Mouse (Mus musculus) liver, embryonic 16.5 days (tissue): ENCODE data around the gene Negr1. TPM values are rescaled to one million over a fixed set of nuclear protein-coding genes. Genes with fewer than 3 reads are reported as not detected.
"Not testable (repeated sequence)": the region's sequence is repeated elsewhere in the genome, so short reads cannot be mapped to it uniquely, and the experiment has no call there.

Experiments
- ATAC-seq: fragments of 200-750 bp; cut with Nextera tagmentation; 2 replicates; pipeline ENCODE4 v1.8.0; 2017; ENCODE audit warnings: low read depth, mild to moderate bottlenecking, moderate number of reproducible peaks, moderate library complexity
- H3K27ac ChIP-seq: fragments of 300-500 bp; sonication (generic); 2 replicates; pipeline ENCODE4 v1.5.1; 2014; ENCODE audit warnings: mild to moderate bottlenecking, low read length
- H3K27me3 ChIP-seq: fragments of 300-500 bp; sonication (generic); 2 replicates; pipeline ENCODE4 v1.6.1; 2014; ENCODE audit warnings: low read depth, low read length, mixed read lengths; ENCODE audit not compliant: control insufficient read depth, insufficient read depth
- H3K36me3 ChIP-seq: fragments of 300-500 bp; sonication (generic); 2 replicates; pipeline ENCODE4 v1.6.1; 2014; ENCODE audit warnings: mild to moderate bottlenecking; ENCODE audit not compliant: control insufficient read depth, insufficient read depth
- H3K4me1 ChIP-seq: fragments of 300-500 bp; sonication (generic); 2 replicates; pipeline ENCODE4 v1.6.1; 2014; ENCODE audit warnings: low read depth, low read length, mixed read lengths; ENCODE audit not compliant: control insufficient read depth
- H3K4me2 ChIP-seq: fragments of 300-500 bp; sonication (generic); 2 replicates; pipeline ENCODE4 v1.6.1; 2014; ENCODE audit warnings: low read depth, low read length, mixed read lengths
- H3K4me3 ChIP-seq: fragments of 300-500 bp; sonication (generic); 2 replicates; pipeline ENCODE4 v1.5.1; 2014; ENCODE audit warnings: low read depth, mild to moderate bottlenecking, low read length
- H3K9ac ChIP-seq: fragments of 300-500 bp; sonication (generic); 2 replicates; pipeline ENCODE4 v1.6.1; 2014; ENCODE audit warnings: low read depth, low read length
- H3K9me3 ChIP-seq: fragments of 300-500 bp; sonication (generic); replicated peaks from 2 replicates; pipeline ENCODE4 v1.6.1; 2016; ENCODE audit warnings: low read length; ENCODE audit not compliant: control insufficient read depth
- WGBS: fragments of 180-500 bp; shearing (Covaris S2); extraction: QIAGEN DNeasy Blood & Tissue Kit; methylation state at CpG from one replicate; pipeline ENCODE4 v1.1.7; 2014; ENCODE audit not compliant: insufficient replicate concordance; 5-methylcytosine and 5-hydroxymethylcytosine counted together
- polyA plus RNA-seq: library from polyadenylated mRNA; unstranded; fragments of >200 nt; fragmentation: Nextera tagmentation; extraction: Ambion mirVana; gene quantifications from 2 replicates; pipeline ENCODE4 v1.2.1, GENCODE M21; 2015

The Negr1 gene
- polyA plus RNA-seq, 1 experiment from 2014 or later = 0.04 TPM

DNA sequence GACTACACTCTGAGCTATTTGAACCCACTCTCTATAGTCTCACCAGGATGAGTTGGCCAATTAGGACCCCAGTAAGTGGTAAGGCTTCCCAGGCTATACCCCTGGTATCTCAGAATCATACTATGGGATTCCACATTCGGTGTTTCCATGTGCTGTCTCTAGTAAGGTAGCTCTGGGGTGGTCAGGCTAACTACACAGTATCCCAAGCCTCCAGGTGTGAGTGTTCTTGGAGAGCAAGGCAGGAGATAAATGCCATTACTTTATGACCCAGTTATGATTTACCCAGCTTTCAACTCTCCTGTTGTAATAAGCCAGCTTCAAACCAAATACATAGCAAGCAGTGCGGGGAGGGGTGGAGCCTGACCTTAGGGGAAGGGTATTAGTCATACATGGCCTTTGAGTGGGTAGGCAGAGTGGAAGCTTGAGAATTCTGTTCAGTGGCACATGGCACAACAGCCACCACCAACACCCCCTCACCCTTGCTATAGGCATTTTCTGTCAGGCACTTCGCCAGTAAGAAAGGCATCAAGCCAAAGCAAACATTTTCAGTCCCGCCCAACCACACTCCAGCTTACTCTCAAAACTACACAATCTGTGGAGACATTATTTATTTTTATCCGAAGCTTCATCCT lies 437.7 kb downstream of the Negr1 start:
- peak; percentile 48; the same call in 1 of the 2 replicates for ATAC-seq
- 50% methylated on average over 5 of the region's 5 CpGs for WGBS
- Histone ChIP-seq H3K9me3 (no peaks in the 10 kb centered on the region), H3K9ac (no peak overlapping the region), H3K27ac (no peak overlapping the region), H3K36me3 (no peaks in the 10 kb centered on the region), H3K4me2 (no peak overlapping the region), H3K27me3 (no peaks in the 10 kb centered on the region), H3K4me1 (no peaks in the 10 kb centered on the region; the same call in 1 of the 2 replicates), H3K4me3 (no peak overlapping the region)

DNA sequence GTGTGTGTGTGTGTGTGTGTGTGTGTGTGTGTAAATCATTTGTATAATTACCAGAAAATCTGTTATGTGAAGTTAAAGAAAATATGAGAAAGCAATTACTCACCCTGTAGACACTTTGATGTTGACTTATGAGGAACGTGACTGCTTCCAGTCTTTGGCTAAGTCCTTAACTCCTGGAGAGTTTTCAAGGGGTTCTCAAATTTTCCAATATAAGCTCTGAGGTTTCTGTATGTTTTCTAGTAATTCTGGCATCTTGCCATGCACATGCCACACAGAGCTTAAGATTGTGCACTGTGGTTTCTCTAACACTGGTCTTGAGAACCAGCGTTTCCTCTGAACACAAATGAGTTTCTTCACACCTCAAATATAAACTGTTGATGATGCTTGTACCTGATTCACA lies 460.0 kb downstream of the Negr1 start:
- Histone ChIP-seq H3K27ac (no peak overlapping the region), H3K27me3 (no peaks in the 10 kb centered on the region), H3K9me3 (no peaks in the 10 kb centered on the region), H3K36me3 (no peaks in the 10 kb centered on the region), H3K4me2 (no peak overlapping the region), H3K4me1 (no peaks in the 10 kb centered on the region), H3K9ac (no peak overlapping the region), H3K4me3 (no peak overlapping the region)
- WGBS = 52% methylated on average over 2 of the region's 2 CpGs
- no peak for ATAC-seq

DNA sequence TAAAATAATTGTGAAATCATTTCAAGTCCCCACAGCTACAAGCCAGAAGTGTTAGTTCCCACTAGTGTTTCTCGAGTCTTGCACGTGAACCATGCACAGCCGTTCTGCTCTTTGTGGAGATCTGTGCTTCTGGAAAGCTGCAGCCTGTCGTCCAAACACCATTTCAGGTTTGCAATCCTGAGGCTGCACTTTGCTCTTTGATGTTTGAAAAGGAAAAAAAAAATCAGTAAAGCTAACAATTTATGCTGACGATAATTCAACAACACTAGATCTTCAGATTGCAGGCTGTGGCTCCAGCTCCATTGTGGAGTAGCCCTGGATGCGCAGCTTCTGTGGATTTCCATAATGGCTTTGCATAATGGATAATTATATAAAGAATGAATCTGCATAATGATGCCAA lies 463.0 kb downstream of the Negr1 start:
- Histone ChIP-seq H3K4me1 (no peaks in the 10 kb centered on the region), H3K9ac (no peak overlapping the region), H3K4me3 (no peak overlapping the region), H3K36me3 (no peaks in the 10 kb centered on the region), H3K4me2 (no peak overlapping the region), H3K9me3 (no peaks in the 10 kb centered on the region), H3K27me3 (no peaks in the 10 kb centered on the region), H3K27ac (no peak overlapping the region)
- ATAC-seq = peak; percentile 43; the same call in 1 of the 2 replicates
- WGBS = 53% methylated on average over 6 of the region's 6 CpGs

DNA sequence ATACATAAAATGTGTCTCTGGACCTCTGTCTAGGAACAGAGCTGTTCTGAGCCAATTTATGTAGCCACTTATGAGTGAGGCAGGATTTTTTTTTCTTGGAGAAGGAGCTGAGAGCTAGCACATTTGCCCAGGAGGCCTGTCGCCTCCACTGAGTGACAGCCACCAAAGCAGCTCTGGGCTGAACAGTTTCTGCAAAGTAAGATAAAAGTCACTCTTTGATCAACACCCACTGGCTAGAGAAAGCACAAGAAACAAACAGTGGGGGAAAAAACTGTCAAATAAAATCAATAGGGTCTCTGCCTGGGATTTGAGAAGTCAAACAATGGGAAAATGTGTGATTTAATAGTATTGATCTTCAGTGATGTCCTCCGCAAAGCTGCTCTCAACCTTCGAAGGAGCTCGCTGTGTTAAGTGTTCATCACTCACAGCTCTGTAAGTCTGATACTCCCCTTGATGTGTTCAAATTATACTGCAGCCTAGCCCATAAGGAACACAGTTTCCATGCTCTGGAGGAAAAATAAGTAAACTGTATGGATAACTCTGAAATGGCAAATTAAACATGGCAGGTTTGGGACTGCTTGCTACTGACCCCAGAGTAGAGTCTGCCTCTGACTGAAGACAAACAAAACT lies 470.0 kb downstream of the Negr1 start:
- Histone ChIP-seq H3K36me3 (no peaks in the 10 kb centered on the region), H3K4me2 (no peak overlapping the region), H3K4me1 (no peaks in the 10 kb centered on the region), H3K9ac (no peak overlapping the region), H3K27ac (no peak overlapping the region), H3K27me3 (no peaks in the 10 kb centered on the region), H3K9me3 (no peaks in the 10 kb centered on the region), H3K4me3 (no peak overlapping the region)
- WGBS = 46% methylated on average over 4 of the region's 4 CpGs
- ATAC-seq = no peak

DNA sequence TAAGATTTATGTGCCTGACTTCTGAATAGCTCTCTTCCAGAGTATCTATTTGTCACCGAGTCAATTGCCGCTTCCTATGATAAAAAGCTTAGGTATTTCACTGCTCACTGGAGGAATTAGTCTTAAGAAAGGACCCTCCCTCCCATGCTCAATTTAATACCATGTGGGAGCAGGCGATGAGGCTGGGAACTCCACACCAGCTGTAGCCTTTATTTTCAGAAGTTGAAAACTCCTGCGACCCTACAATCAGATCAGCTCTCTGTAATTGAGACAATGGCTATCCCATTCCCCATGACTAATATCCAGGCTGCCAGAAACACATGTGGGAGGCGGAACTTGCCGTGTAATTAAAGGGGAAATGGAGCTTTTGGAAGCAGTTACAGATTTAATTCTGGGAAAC lies 474.4 kb downstream of the Negr1 start:
- H3K27ac ChIP-seq = no peak overlapping the region
- H3K9me3 ChIP-seq = no peaks in the 10 kb centered on the region
- H3K4me3 ChIP-seq = no peak overlapping the region
- H3K4me1 ChIP-seq = no peaks in the 10 kb centered on the region
- H3K36me3 ChIP-seq = no peaks in the 10 kb centered on the region
- H3K27me3 ChIP-seq = no peaks in the 10 kb centered on the region
- H3K4me2 ChIP-seq = no peak overlapping the region
- no peak overlapping the region for H3K9ac ChIP-seq
- no peak for ATAC-seq
- WGBS = 54% methylated on average over 6 of the region's 6 CpGs

DNA sequence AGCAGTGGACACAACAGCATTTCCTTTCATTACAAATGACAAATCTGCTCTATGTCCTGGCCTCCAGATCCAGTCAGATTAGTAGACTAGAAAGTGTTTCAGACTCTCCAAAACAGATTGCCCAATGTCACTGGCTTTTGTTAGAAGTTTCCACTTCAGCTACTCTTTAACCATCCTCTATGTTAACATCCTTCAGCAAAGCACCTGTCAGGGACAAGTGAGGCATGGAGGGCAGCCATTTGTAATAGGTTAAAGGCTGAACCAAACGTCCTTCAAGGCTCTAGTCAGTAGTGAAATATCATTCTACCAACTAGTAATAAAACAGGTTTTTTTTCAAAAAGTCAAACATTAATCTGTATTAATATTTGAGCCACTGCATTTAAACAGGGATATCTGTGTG lies 475.0 kb downstream of the Negr1 start:
- Histone ChIP-seq H3K27me3 (no peaks in the 10 kb centered on the region), H3K9ac (no peak overlapping the region), H3K4me2 (no peak overlapping the region), H3K9me3 (no peaks in the 10 kb centered on the region), H3K36me3 (no peaks in the 10 kb centered on the region), H3K4me1 (no peaks in the 10 kb centered on the region), H3K27ac (no peak overlapping the region), H3K4me3 (no peak overlapping the region)
- 51% methylated on average over 1 of the region's 1 CpGs for WGBS
- no peak for ATAC-seq

DNA sequence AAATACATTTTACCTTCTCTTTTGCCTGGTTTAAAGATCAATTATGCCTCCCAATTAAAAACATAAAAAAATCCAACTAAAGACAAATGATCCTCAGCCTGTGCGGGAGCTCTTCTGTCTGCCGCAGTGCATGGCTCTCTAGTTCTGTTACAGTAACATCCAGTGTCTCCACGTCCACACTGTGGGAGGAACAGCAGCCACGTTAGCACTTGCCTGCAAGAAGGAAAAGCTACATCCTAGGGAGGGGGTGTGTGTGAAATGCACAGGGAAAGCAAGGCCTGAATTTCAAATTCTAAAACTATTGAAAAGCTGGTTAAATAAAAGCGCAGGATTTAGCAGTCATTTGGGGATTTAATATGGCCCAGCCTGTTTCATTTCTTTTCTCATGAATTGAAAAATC lies 479.0 kb downstream of the Negr1 start:
- no peak for ATAC-seq
- Histone ChIP-seq H3K4me2 (no peak overlapping the region), H3K4me1 (no peaks in the 10 kb centered on the region), H3K4me3 (no peak overlapping the region), H3K9ac (no peak overlapping the region), H3K9me3 (no peaks in the 10 kb centered on the region), H3K36me3 (no peaks in the 10 kb centered on the region), H3K27ac (no peak overlapping the region), H3K27me3 (no peaks in the 10 kb centered on the region)
- WGBS = 49% methylated on average over 5 of the region's 5 CpGs

DNA sequence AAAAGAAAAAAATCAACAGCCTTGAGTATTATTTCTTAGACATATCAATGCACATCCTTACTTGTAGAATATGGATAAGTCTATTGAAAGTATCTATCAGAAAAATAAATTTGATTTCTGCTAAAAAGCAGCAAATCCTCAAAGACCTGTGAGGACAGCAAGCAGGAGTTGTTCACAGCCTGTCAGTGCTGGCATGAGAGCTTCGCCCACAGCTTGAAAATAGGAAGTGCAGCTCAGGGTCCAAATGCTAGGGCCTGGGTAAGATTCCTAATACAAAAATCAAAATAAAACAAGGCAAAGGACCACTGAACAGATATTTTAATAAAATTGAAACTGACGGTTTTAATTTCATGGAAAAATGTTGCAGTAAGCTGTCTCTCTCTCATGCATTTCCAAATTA lies 483.0 kb downstream of the Negr1 start:
- no peaks in the 10 kb centered on the region for H3K27me3 ChIP-seq
- no peak overlapping the region for H3K27ac ChIP-seq
- H3K4me2 ChIP-seq = no peak overlapping the region
- WGBS = 57% methylated on average over 2 of the region's 2 CpGs
- ATAC-seq = no peak
- no peaks in the 10 kb centered on the region for H3K4me1 ChIP-seq
- no peaks in the 10 kb centered on the region for H3K9me3 ChIP-seq
- no peaks in the 10 kb centered on the region for H3K36me3 ChIP-seq
- no peak overlapping the region for H3K4me3 ChIP-seq
- H3K9ac ChIP-seq = no peak overlapping the region

DNA sequence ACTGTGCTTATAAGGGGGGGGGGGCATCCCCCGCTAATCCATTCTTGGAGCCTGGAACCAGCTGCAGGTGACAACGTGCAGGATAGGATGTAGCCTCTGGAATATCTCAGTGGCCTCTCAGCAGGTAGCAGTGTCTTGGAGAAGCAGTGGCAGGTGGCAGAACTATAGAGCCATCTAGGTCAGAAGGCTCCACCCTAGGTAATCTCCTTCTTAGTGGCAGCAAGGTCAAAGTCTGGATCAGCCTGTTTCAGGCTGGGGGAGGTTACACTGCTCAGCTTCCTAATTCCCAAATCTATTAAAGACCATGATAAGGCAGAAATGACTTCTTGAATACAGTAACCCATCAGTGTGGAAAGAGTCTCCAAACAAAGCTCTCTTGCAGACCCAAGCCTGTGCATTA lies 502.8 kb downstream of the Negr1 start:
- WGBS = 61% methylated on average over 2 of the region's 2 CpGs
- ATAC-seq = not testable (repeated sequence)

More for the DNA sequence above, 502.8 kb downstream of the Negr1 start:
- not testable (repeated sequence) for H3K4me2 ChIP-seq, H3K27me3 ChIP-seq, H3K4me1 ChIP-seq, H3K9me3 ChIP-seq, H3K9ac ChIP-seq, H3K4me3 ChIP-seq, H3K36me3 ChIP-seq, H3K27ac ChIP-seq
